Mouse (Mus musculus) G1E (cell line): ENCODE measurements around the gene Mypn. TPM values are rescaled to one million over a fixed set of nuclear protein-coding genes. Genes with fewer than 3 reads are reported as not detected.

Source experiments
- ATAC-seq: 2 replicates; pipeline ENCODE4 v1.8.0; 2016; ENCODE audit warnings: mild to moderate bottlenecking; ENCODE audit not compliant: insufficient number of reproducible peaks, poor library complexity, low FRiP score, severe bottlenecking; ENCODE audit errors: extremely low read depth
- DNase-seq: peaks from one replicate; pipeline ENCODE4 v3.0.0; 2012; ENCODE audit warnings: low spot score
- H3K27me3 ChIP-seq: 2 replicates; pipeline ENCODE4 v1.6.1; 2012; ENCODE audit warnings: mild to moderate bottlenecking, low read length, inconsistent platforms; ENCODE audit not compliant: insufficient read depth
- H3K36me3 ChIP-seq: replicated peaks from 2 replicates; pipeline ENCODE3; 2012; ENCODE audit warnings: mild to moderate bottlenecking, inconsistent platforms
- H3K4me1 ChIP-seq: 2 replicates; pipeline ENCODE4 v1.6.1; 2012; ENCODE audit warnings: low read depth, low read length, inconsistent platforms, mixed read lengths; ENCODE audit not compliant: insufficient read depth
- H3K4me3 ChIP-seq: 2 replicates; pipeline ENCODE4 v1.5.1; 2012; ENCODE audit warnings: low read depth, mild to moderate bottlenecking, inconsistent platforms, low read length, moderate library complexity, mixed read lengths
- H3K9me3 ChIP-seq: replicated peaks from 2 replicates; pipeline ENCODE4 v1.6.1; 2012; ENCODE audit warnings: inconsistent platforms
- CTCF ChIP-seq: IDR thresholded peaks from 2 replicates; pipeline ENCODE4 v1.5.1; 2012; ENCODE audit warnings: low read depth, low read length, inconsistent platforms, mixed read lengths
- GATA1 ChIP-seq: IDR thresholded peaks from 2 replicates; pipeline ENCODE4 v1.6.1; 2012; ENCODE audit warnings: borderline replicate concordance, low read length, inconsistent platforms, mixed read lengths
- GATA2 ChIP-seq: IDR thresholded peaks from 2 replicates; pipeline ENCODE4 v1.6.1; 2012; ENCODE audit warnings: low read depth, low read length, inconsistent platforms, borderline replicate concordance
- POLR2AphosphoS5 ChIP-seq: IDR thresholded peaks from 2 replicates; pipeline ENCODE4 v1.6.1; 2012; ENCODE audit warnings: low read depth, low read length, inconsistent platforms; ENCODE audit not compliant: insufficient replicate concordance
- TAL1 ChIP-seq: conservative IDR thresholded peaks from 2 replicates; pipeline ENCODE4 v1.6.1; 2012; ENCODE audit warnings: low read depth, low read length, inconsistent platforms, mixed read lengths
- polyA plus RNA-seq: library from polyadenylated mRNA; stranded (reverse); fragments of >175 nt; gene quantifications from 2 replicates; pipeline ENCODE4 v1.2.3, GENCODE M21; 2012
- total RNA-seq, 2 experiments: library from RNA; stranded (forward) in 1 of 2; stranded (reverse) in 1 of 2; fragments of 200-1000 nt in 1 of 2; fragments of >200 nt in 1 of 2; fragmentation: Nextera tagmentation in 1 of 2; gene quantifications; 2 replicates each; pipeline ENCODE4 v1.2.3; 2014 to 2017

The Mypn gene
- total and polyA plus RNA-seq, 3 experiments, result not detected

DNA sequence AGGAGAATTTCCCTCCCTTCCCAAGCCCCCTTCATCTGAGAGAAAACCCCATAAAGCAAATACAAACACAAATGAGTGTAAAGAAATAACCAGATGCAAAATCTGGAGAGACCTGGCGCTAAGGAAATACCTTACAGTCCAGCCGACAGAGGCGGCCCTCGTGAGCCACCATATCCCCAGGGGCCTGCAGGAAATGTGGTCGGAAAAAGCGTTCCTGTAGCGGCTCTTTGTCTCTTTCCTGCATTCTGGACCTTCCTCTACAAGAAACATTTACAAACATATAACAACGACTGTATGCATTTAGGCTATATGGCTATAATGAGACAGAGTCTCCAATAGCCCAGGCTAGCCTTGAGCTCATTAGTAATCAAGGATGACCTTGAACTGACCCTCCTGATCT, 80.6 kb downstream of the Mypn start:
- DNase-seq (no peak), ATAC-seq (no peak)
- H3K36me3 ChIP-seq, result no peaks in the 10 kb centered on the region
- H3K4me1 ChIP-seq, result no peaks in the 10 kb centered on the region
- TF ChIP-seq CTCF (no peak), TAL1 (no peak), GATA2 (no peak), GATA1 (no peak), POLR2AphosphoS5 (no peak)
- H3K9me3 ChIP-seq, result no peaks in the 10 kb centered on the region
- no peaks in the 10 kb centered on the region for H3K27me3 ChIP-seq
- no peak overlapping the region for H3K4me3 ChIP-seq

DNA sequence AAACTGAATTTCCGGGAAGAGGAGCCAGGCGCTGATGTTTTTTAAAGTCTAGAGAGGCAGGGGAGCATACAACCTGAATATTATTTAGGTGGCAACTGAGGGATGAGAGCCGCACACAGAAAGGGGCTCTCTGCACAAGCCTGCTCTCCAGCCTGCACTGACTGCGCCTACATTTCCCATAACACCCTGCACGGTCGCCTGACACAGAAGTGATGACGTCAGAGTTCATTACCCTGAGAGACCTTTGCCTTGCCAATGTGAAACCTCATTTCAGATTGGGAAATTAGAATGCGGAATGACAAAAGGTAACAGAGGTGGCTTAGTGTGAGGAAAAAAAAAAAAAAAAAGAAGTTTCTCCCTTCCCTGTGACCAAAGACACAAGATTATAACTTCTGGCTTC, 81.2 kb downstream of the Mypn start:
- ATAC-seq (no peak), DNase-seq (no peak)
- Histone ChIP-seq H3K4me3 (no peak overlapping the region), H3K9me3 (no peaks in the 10 kb centered on the region), H3K36me3 (no peaks in the 10 kb centered on the region), H3K4me1 (no peaks in the 10 kb centered on the region), H3K27me3 (no peaks in the 10 kb centered on the region)
- TF ChIP-seq TAL1, result no peak
- no peak for TF ChIP-seq CTCF
- no peak for TF ChIP-seq GATA2
- no peak for TF ChIP-seq POLR2AphosphoS5
- TF ChIP-seq GATA1, result no peak

DNA sequence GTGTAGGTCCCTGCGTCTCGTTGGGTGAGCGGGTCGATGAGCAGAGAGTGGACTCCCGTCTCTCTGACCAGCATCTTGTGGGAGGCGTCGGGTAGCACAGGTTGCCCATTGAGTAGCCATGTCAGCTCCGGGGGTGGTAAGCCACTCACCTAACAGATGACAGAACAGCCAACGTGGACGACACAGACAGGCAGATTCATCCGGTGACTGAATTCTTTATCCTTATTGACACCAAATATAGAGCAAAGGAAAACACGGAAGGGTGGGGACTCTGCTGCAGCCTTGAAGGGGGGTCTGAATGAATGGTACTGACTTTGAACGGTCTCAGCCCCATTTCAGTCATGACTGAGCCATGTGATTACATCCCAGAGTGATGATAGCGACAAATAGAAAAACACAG, 81.8 kb downstream of the Mypn start:
- no peak for TF ChIP-seq CTCF
- no peak for TF ChIP-seq POLR2AphosphoS5
- no peak for TF ChIP-seq GATA1
- TF ChIP-seq GATA2, result no peak
- Histone ChIP-seq H3K27me3 (no peaks in the 10 kb centered on the region), H3K4me1 (no peaks in the 10 kb centered on the region), H3K36me3 (no peaks in the 10 kb centered on the region), H3K9me3 (no peaks in the 10 kb centered on the region), H3K4me3 (no peak overlapping the region)
- no peak for ATAC-seq
- DNase-seq, result no peak

DNA sequence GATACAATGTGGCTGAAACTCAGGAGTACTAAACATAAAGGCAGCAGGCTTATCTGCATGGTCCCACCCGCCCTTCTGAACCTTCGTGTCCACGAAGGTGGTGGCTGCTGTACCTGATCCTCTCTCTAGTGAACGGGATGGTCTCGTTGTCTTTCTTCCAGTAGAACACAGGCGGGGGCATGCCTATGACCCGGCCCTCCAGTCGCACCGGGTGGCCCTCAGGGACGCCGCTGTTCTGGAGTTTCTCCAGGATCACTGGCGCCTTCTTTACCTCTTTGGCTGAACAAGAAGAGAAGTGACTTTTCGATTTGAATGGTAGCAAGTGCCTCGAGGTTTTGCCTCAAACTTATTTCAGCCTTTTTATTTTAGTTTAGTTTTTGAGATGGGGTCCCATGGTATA, 83.8 kb downstream of the Mypn start:
- H3K36me3 ChIP-seq, result no peaks in the 10 kb centered on the region
- TF ChIP-seq TAL1 (no peak), POLR2AphosphoS5 (no peak), GATA1 (no peak), GATA2 (no peak), CTCF (no peak)
- no peaks in the 10 kb centered on the region for H3K27me3 ChIP-seq
- H3K9me3 ChIP-seq, result no peaks in the 10 kb centered on the region
- H3K4me3 ChIP-seq, result no peak overlapping the region
- H3K4me1 ChIP-seq, result no peaks in the 10 kb centered on the region
- ATAC-seq, result no peak
- DNase-seq, result no peak

DNA sequence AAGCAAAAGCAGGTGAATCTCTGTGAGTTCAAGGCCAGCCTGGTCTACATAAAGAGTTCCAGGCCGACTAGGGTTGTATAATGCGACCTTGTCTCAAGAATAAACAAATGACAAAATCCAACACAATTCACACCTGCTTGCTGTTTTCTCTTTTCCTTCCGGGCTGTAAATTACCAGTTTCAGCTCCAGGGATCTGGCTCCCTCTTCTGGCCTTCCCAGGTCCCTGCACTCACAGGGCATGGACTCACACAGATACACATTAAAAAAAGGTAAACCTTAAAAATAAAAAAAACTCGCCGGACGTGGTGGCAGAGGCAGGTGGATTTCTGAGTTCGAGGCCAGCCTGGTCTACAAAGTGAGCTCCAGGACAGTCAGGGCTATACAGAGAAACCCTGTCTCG, 86.2 kb downstream of the Mypn start:
- Histone ChIP-seq H3K4me3 (no peak overlapping the region), H3K36me3 (no peaks in the 10 kb centered on the region), H3K9me3 (no peaks in the 10 kb centered on the region), H3K4me1 (no peaks in the 10 kb centered on the region), H3K27me3 (no peaks in the 10 kb centered on the region)
- TF ChIP-seq POLR2AphosphoS5 (no peak), TAL1 (no peak), CTCF (no peak), GATA2 (no peak), GATA1 (no peak)
- DNase-seq, result no peak
- no peak for ATAC-seq

- DNase-seq, result no peak
- H3K9me3 ChIP-seq, result no peaks in the 10 kb centered on the region
- no peaks in the 10 kb centered on the region for H3K4me1 ChIP-seq
- no peak for TF ChIP-seq POLR2AphosphoS5
- TF ChIP-seq GATA1, result no peak
- no peak for TF ChIP-seq CTCF
- no peak for TF ChIP-seq GATA2
- TF ChIP-seq TAL1, result no peak
- H3K27me3 ChIP-seq, result no peaks in the 10 kb centered on the region
- H3K4me3 ChIP-seq, result no peak overlapping the region
- H3K36me3 ChIP-seq, result no peaks in the 10 kb centered on the region
- no peak for ATAC-seq
Observed at GRCm38 (mm10) chr10:63116376-63116775, 87.4 kb downstream of the Mypn start.

DNA sequence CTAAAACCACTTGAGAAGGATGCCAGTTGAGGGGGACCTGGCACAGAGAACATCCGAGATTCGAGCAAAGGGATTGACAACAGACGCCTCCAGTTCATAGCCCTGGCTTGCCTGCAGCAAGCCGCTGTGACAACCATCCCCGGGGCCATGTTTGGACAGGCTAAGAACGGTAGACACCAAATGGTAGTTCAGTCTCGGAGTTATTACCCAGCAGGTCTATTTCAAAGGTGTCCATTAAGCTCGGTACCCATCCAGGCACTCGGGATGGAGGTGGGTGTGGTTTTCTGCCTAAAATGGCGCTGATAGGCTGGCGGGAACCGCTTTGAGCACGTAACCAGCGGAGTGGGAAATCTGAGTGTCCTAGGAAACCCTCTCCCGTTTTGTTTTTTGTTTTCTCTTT, 87.9 kb downstream of the Mypn start:
- TF ChIP-seq TAL1 (no peak), GATA2 (no peak), POLR2AphosphoS5 (no peak), GATA1 (no peak)
- H3K4me1 ChIP-seq, result no peaks in the 10 kb centered on the region
- H3K9me3 ChIP-seq, result no peaks in the 10 kb centered on the region
- no peaks in the 10 kb centered on the region for H3K36me3 ChIP-seq
- ATAC-seq, result no peak
- no peaks in the 10 kb centered on the region for H3K27me3 ChIP-seq
- no peak for DNase-seq
- no peak overlapping the region for H3K4me3 ChIP-seq
